Mouse (Mus musculus): Measurements from ENCODE around the gene Cybrd1. TPM values are rescaled to one million over a fixed set of nuclear protein-coding genes. Genes with fewer than 3 reads are reported as not detected.

The Cybrd1 gene
- polyA plus RNA-seq, 1 experiment from 2014 or later, result 1.6 TPM

DNA sequence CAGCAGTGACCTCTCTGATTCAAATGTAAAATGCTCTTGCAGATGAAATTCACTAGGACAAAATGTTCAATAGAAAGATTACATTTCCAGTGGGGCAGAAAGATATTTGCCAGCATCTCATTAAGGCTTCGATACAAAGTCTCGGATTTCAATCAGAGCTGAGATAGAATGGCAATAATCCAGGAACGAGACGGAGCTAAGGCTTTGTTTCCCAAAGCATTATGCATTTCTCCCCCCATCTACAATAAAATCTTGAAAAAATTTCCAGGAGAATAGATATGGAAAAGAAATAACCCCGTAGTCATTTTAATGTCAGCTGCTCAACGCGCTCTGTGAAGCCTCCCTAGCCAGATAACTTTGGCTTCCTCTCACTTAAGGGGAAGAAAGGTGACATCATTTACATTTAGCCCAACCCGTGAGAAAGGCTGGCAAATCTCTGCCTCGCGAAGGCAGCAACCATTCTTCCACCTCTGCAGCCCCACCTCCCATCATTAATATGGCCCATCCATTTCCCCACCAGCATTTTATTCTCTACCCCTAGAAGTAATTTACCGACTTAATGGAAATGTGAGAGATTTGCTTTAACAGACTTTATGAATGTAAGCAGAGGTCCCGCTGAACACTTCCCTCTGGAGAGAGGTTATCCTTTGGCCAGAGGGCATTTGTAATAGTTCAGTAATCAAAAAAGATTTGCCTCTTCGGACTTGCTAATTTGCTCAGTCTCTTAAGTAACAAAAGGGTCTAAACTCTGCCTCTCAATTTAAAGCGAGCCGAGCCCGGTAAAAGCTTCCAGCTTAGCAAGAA, 73.9 kb downstream of the Cybrd1 start:
- peak overlapping the region; percentile 52 for H3K4me2 ChIP-seq (ENCODE audit: low read length)
- H3K4me1 ChIP-seq (ENCODE audit: control insufficient read depth, insufficient read depth, low read length), result peaks cover 25% of the 10 kb centered on the region
- no peaks in the 10 kb centered on the region for H3K9me3 ChIP-seq (ENCODE audit: control insufficient read depth, low read length)
- 5% methylated on average over 16 of the region's 16 CpGs for WGBS
- H3K36me3 ChIP-seq (ENCODE audit: control insufficient read depth, insufficient read depth, low read length), result no peaks in the 10 kb centered on the region
- peak overlapping the region; percentile 50 for H3K27ac ChIP-seq (replicated peaks; ENCODE audit: low read depth, low read length)
- peak overlapping the region; percentile 14 for H3K4me3 ChIP-seq (replicated peaks; ENCODE audit: low read depth, low read length)
- peak; percentile 57; the same call in 1 of the 2 replicates for ATAC-seq (ENCODE audit: low FRiP score, low TSS enrichment)
- peak overlapping the region; percentile 9; the same call in 1 of the 2 replicates for H3K9ac ChIP-seq (replicated peaks; ENCODE audit: low read length)
- peak; percentile 68 for DNase-seq
- H3K27me3 ChIP-seq (ENCODE audit: control insufficient read depth, insufficient read depth, low read length), result peaks cover 3% of the 10 kb centered on the region; the same call in 1 of the 2 replicates

GRCm38 (mm10) chr2:71192195-71192807, 74.6 kb downstream of the Cybrd1 start:
- H3K27ac ChIP-seq (replicated peaks; ENCODE audit: low read depth, low read length), result peak overlapping the region; percentile 50
- peak overlapping the region; percentile 9; the same call in 1 of the 2 replicates for H3K9ac ChIP-seq (replicated peaks; ENCODE audit: low read length)
- peak overlapping the region; percentile 52 for H3K4me2 ChIP-seq (ENCODE audit: low read length)
- H3K4me3 ChIP-seq (replicated peaks; ENCODE audit: low read depth, low read length), result peak overlapping the region; percentile 14
- peaks cover 25% of the 10 kb centered on the region for H3K4me1 ChIP-seq (ENCODE audit: control insufficient read depth, insufficient read depth, low read length)
- no peaks in the 10 kb centered on the region for H3K9me3 ChIP-seq (ENCODE audit: control insufficient read depth, low read length)
- DNase-seq (peak; percentile 40), ATAC-seq (ENCODE audit: low FRiP score, low TSS enrichment) (no peak; the same call in 1 of the 2 replicates)
- 23% methylated on average over 17 of the region's 17 CpGs for WGBS
- H3K27me3 ChIP-seq (ENCODE audit: control insufficient read depth, insufficient read depth, low read length), result peaks cover 3% of the 10 kb centered on the region; the same call in 1 of the 2 replicates
- no peaks in the 10 kb centered on the region for H3K36me3 ChIP-seq (ENCODE audit: control insufficient read depth, insufficient read depth, low read length)

Other genes starting within 250 kb of the Cybrd1 start
- 28.7 and 33.3 TPM in 2 replicates for gene Dcaf17, start 62.6 kb upstream of the Cybrd1 start, polyA plus RNA-seq (2014; fragmentation: Nextera tagmentation; extraction: Ambion mirVana)
- gene Mettl8, start 62.3 kb upstream of the Cybrd1 start, polyA plus RNA-seq (2014; fragmentation: Nextera tagmentation; extraction: Ambion mirVana), result 9.6 and 13.8 TPM in 2 replicates
- 184 and 231 TPM in 2 replicates for gene Dync1i2, start 93.8 kb downstream of the Cybrd1 start, polyA plus RNA-seq (2014; fragmentation: Nextera tagmentation; extraction: Ambion mirVana)
- 85.2 and 86.3 TPM in 2 replicates for gene Slc25a12, start 249.8 kb downstream of the Cybrd1 start, polyA plus RNA-seq (2014; fragmentation: Nextera tagmentation; extraction: Ambion mirVana)